Mouse (Mus musculus) ES-Bruce4 (cell line): ENCODE data around the gene Thoc6.

Experiments used
- CTCF ChIP-seq: IDR thresholded peaks from one replicate; pipeline ENCODE4 v1.8.1; 2011; ENCODE audit warnings: low read depth, low read length
- POLR2A ChIP-seq: IDR thresholded peaks from one replicate; pipeline ENCODE4 v1.8.1; 2011; ENCODE audit warnings: low read length; ENCODE audit not compliant: insufficient read depth

DNA sequence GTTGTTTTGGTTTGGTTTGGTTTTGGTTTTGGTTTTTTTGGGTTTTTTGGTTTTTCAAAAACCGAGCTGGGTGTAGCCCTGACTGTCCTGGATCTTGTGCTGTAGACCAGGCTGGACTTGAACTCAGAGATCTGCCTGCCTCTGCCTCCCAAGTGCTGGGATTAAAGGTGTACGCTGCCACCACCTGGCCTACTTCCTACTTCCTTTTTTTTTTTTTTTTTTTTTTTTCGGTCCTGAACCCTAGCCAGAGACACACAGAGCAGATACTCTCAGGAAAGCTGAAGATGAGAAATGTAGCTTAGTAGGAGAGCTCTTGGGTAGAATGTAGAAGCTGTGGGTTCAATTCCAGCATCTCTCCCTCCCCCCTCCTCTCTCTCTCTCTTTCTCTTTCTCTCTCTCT lies 15.2 kb downstream of the Thoc6 start:
- TF ChIP-seq CTCF (no peak), POLR2A (no peak)
